Mouse (Mus musculus): ENCODE measurements around the gene Numbl. TPM values are rescaled to one million over a fixed set of nuclear protein-coding genes. Genes with fewer than 3 reads are reported as not detected.
A peak's percentile ranks its signal among the peaks of the same experiment; 100 is the strongest.

Numbl gene
- total and polyA plus RNA-seq, 3 experiments: 1.3 to 5.7 (median 4.5) TPM

- ATAC-seq (ENCODE audit: extremely low read depth, insufficient number of reproducible peaks, low FRiP score, poor library complexity, severe bottlenecking): no peak
These were observed 68.1 kb downstream of the Numbl start for GRCm38 (mm10) chr7:27326101-27326880.

GRCm38 (mm10) chr7:27327500-27327899 is 69.3 kb downstream of the Numbl start:
- Histone ChIP-seq H3K9me3 (replicated peaks) (no peaks in the 10 kb centered on the region), H3K4me3 (ENCODE audit: low read depth, low read length) (no peak overlapping the region), H3K27me3 (ENCODE audit: insufficient read depth, low read length) (peaks cover 68% of the 10 kb centered on the region), H3K36me3 (replicated peaks) (no peaks in the 10 kb centered on the region), H3K4me1 (ENCODE audit: insufficient read depth, low read depth, low read length) (peaks cover 46% of the 10 kb centered on the region)
- ATAC-seq (ENCODE audit: extremely low read depth, insufficient number of reproducible peaks, low FRiP score, poor library complexity, severe bottlenecking): no peak
- TF ChIP-seq POLR2AphosphoS5 (IDR thresholded peaks at IDR 0.05; ENCODE audit: insufficient replicate concordance, low read depth, low read length) (no peak), CTCF (IDR thresholded peaks at IDR 0.05; ENCODE audit: low read depth, low read length) (no peak), GATA1 (IDR thresholded peaks at IDR 0.05; ENCODE audit: borderline replicate concordance, low read length) (no peak), TAL1 (conservative IDR thresholded peaks at IDR 0.05; ENCODE audit: low read depth, low read length) (no peak), GATA2 (IDR thresholded peaks at IDR 0.05; ENCODE audit: borderline replicate concordance, low read depth, low read length) (no peak)
- no peak for DNase-seq (ENCODE audit: low spot score)

More at GRCm38 (mm10) chr7:27326101-27326880, 68.1 kb downstream of the Numbl start:
- H3K4me3 ChIP-seq (ENCODE audit: low read depth, low read length): no peak overlapping the region
- H3K4me1 ChIP-seq (ENCODE audit: insufficient read depth, low read depth, low read length): peaks cover 34% of the 10 kb centered on the region
- H3K9me3 ChIP-seq (replicated peaks): no peaks in the 10 kb centered on the region
- no peak for TF ChIP-seq GATA2 (IDR thresholded peaks at IDR 0.05; ENCODE audit: borderline replicate concordance, low read depth, low read length)
- TF ChIP-seq TAL1 (conservative IDR thresholded peaks at IDR 0.05; ENCODE audit: low read depth, low read length): no peak
- no peak for TF ChIP-seq POLR2AphosphoS5 (IDR thresholded peaks at IDR 0.05; ENCODE audit: insufficient replicate concordance, low read depth, low read length)
- no peak for TF ChIP-seq GATA1 (IDR thresholded peaks at IDR 0.05; ENCODE audit: borderline replicate concordance, low read length)
- TF ChIP-seq CTCF (IDR thresholded peaks at IDR 0.05; ENCODE audit: low read depth, low read length): no peak
- DNase-seq (ENCODE audit: low spot score): no peak
- peaks cover 63% of the 10 kb centered on the region for H3K27me3 ChIP-seq (ENCODE audit: insufficient read depth, low read length)
- H3K36me3 ChIP-seq (replicated peaks): no peaks in the 10 kb centered on the region

- no peak overlapping the region for H3K4me3 ChIP-seq (ENCODE audit: low read depth, low read length)
- TF ChIP-seq TAL1 (conservative IDR thresholded peaks at IDR 0.05; ENCODE audit: low read depth, low read length) (no peak), POLR2AphosphoS5 (IDR thresholded peaks at IDR 0.05; ENCODE audit: insufficient replicate concordance, low read depth, low read length) (no peak), GATA2 (IDR thresholded peaks at IDR 0.05; ENCODE audit: borderline replicate concordance, low read depth, low read length) (no peak), CTCF (IDR thresholded peaks at IDR 0.05; ENCODE audit: low read depth, low read length) (no peak), GATA1 (IDR thresholded peaks at IDR 0.05; ENCODE audit: borderline replicate concordance, low read length) (no peak)
- H3K9me3 ChIP-seq (replicated peaks): no peaks in the 10 kb centered on the region
- ATAC-seq (ENCODE audit: extremely low read depth, insufficient number of reproducible peaks, low FRiP score, poor library complexity, severe bottlenecking) (no peak), DNase-seq (ENCODE audit: low spot score) (no peak)
- H3K36me3 ChIP-seq (replicated peaks): no peaks in the 10 kb centered on the region
- peaks cover 72% of the 10 kb centered on the region for H3K27me3 ChIP-seq (ENCODE audit: insufficient read depth, low read length)
- H3K4me1 ChIP-seq (ENCODE audit: insufficient read depth, low read depth, low read length): peaks cover 53% of the 10 kb centered on the region
These were observed 69.9 kb downstream of the Numbl start for GRCm38 (mm10) chr7:27328161-27328560.

DNA sequence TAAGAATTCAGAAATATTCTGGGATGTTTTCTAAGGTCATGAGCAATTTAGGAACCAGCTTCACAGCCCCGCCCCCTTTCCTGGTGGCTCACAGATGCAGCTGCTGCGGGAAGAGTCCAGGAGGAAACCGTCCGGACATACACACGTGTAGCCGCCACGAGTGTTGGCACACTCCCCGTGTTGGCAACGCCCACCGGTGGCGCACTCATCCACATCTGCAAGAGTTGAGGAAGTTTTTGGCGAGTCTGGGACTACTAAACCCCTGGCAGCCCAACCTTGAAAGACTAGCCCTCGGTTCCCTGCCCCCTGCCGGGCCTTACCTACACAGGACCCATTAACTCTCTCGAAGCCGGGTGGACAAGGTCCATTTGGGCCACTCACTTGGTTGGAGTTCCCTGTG is 70.4 kb downstream of the Numbl start:
- Histone ChIP-seq H3K4me1 (ENCODE audit: insufficient read depth, low read depth, low read length) (peaks cover 57% of the 10 kb centered on the region), H3K4me3 (ENCODE audit: low read depth, low read length) (no peak overlapping the region), H3K27me3 (ENCODE audit: insufficient read depth, low read length) (peaks cover 77% of the 10 kb centered on the region), H3K9me3 (replicated peaks) (no peaks in the 10 kb centered on the region), H3K36me3 (replicated peaks) (no peaks in the 10 kb centered on the region)
- no peak for ATAC-seq (ENCODE audit: extremely low read depth, insufficient number of reproducible peaks, low FRiP score, poor library complexity, severe bottlenecking)
- no peak for DNase-seq (ENCODE audit: low spot score)
- TF ChIP-seq GATA2 (IDR thresholded peaks at IDR 0.05; ENCODE audit: borderline replicate concordance, low read depth, low read length) (no peak), POLR2AphosphoS5 (IDR thresholded peaks at IDR 0.05; ENCODE audit: insufficient replicate concordance, low read depth, low read length) (no peak), TAL1 (conservative IDR thresholded peaks at IDR 0.05; ENCODE audit: low read depth, low read length) (no peak), GATA1 (IDR thresholded peaks at IDR 0.05; ENCODE audit: borderline replicate concordance, low read length) (no peak), CTCF (IDR thresholded peaks at IDR 0.05; ENCODE audit: low read depth, low read length) (no peak)

DNA sequence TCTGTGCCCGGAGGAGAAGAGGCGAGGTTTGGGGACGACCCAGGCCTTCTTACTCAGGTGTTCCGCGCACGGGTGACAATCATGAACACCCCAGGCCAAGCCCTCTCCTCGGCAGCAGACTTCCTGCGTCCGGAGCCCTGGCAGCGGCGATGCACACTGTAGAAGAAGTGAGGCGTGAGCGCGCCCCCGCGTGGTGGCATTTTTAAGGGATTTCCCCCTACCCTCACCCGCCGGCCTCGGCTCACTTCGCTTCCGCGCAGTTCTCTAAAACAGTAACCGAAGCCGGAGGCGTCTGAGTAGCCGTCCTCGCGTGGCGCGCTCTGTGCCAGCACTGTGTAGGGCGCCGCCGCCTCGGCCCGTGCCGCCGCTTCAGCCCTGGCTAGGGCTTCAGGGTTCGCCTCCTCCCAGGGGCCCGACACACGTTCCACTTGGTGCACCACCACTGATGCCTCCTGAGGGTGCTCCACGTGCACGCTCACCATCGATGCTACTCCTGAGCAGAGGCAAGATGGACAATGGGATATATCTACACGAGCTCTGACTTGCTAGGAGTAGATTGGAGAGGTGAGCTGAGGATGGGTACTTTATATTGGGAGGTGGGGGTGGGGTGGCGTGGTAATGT is 71.2 kb downstream of the Numbl start:
- H3K27me3 ChIP-seq (ENCODE audit: insufficient read depth, low read length): peaks cover 79% of the 10 kb centered on the region
- H3K9me3 ChIP-seq (replicated peaks): no peaks in the 10 kb centered on the region
- H3K4me3 ChIP-seq (ENCODE audit: low read depth, low read length): peak overlapping the region; percentile 64; the same call in 1 of the 2 replicates
- TF ChIP-seq CTCF (IDR thresholded peaks at IDR 0.05; ENCODE audit: low read depth, low read length) (no peak), TAL1 (conservative IDR thresholded peaks at IDR 0.05; ENCODE audit: low read depth, low read length) (no peak), GATA1 (IDR thresholded peaks at IDR 0.05; ENCODE audit: borderline replicate concordance, low read length) (no peak), POLR2AphosphoS5 (IDR thresholded peaks at IDR 0.05; ENCODE audit: insufficient replicate concordance, low read depth, low read length) (no peak), GATA2 (IDR thresholded peaks at IDR 0.05; ENCODE audit: borderline replicate concordance, low read depth, low read length) (no peak)
- H3K4me1 ChIP-seq (ENCODE audit: insufficient read depth, low read depth, low read length): peaks cover 64% of the 10 kb centered on the region
- ATAC-seq (ENCODE audit: extremely low read depth, insufficient number of reproducible peaks, low FRiP score, poor library complexity, severe bottlenecking) (no peak), DNase-seq (ENCODE audit: low spot score) (no peak)
- no peaks in the 10 kb centered on the region for H3K36me3 ChIP-seq (replicated peaks)

GRCm38 (mm10) chr7:27329981-27330380 is 71.7 kb downstream of the Numbl start:
- peak overlapping the region; percentile 71 for H3K4me3 ChIP-seq (ENCODE audit: low read depth, low read length)
- H3K36me3 ChIP-seq (replicated peaks): no peaks in the 10 kb centered on the region
- ATAC-seq (ENCODE audit: extremely low read depth, insufficient number of reproducible peaks, low FRiP score, poor library complexity, severe bottlenecking): no peak
- H3K27me3 ChIP-seq (ENCODE audit: insufficient read depth, low read length): peaks cover 80% of the 10 kb centered on the region
- no peak for DNase-seq (ENCODE audit: low spot score)
- no peaks in the 10 kb centered on the region for H3K9me3 ChIP-seq (replicated peaks)
- H3K4me1 ChIP-seq (ENCODE audit: insufficient read depth, low read depth, low read length): peaks cover 69% of the 10 kb centered on the region
- TF ChIP-seq TAL1 (conservative IDR thresholded peaks at IDR 0.05; ENCODE audit: low read depth, low read length) (no peak), POLR2AphosphoS5 (IDR thresholded peaks at IDR 0.05; ENCODE audit: insufficient replicate concordance, low read depth, low read length) (no peak), GATA2 (IDR thresholded peaks at IDR 0.05; ENCODE audit: borderline replicate concordance, low read depth, low read length) (no peak), GATA1 (IDR thresholded peaks at IDR 0.05; ENCODE audit: borderline replicate concordance, low read length) (no peak), CTCF (IDR thresholded peaks at IDR 0.05; ENCODE audit: low read depth, low read length) (no peak)

Data from G1E (cell line).